Mouse (Mus musculus): ENCODE measurements around the gene Pitpnc1. TPM values are rescaled to one million over a fixed set of nuclear protein-coding genes. Genes with fewer than 3 reads are reported as not detected.
"Not testable (repeated sequence)": the region's sequence is repeated elsewhere in the genome, so short reads cannot be mapped to it uniquely, and the experiment has no call there.

Pitpnc1 gene
- polyA plus RNA-seq, 1 experiment from 2014 or later = 16.2 TPM

- H3K4me2 ChIP-seq = no peak overlapping the region
- ATAC-seq (ENCODE audit: insufficient read depth) (peak; percentile 15; the same call in 1 of the 2 replicates), DNase-seq (peak; percentile 50)
- no peaks in the 10 kb centered on the region for H3K4me1 ChIP-seq (ENCODE audit: insufficient read depth)
- H3K4me3 ChIP-seq (ENCODE audit: low read depth, low read length) = no peak overlapping the region
- TF ChIP-seq CTCF (IDR thresholded peaks at IDR 0.05; ENCODE audit: low read depth) = peak; percentile 57
- H3K27me3 ChIP-seq (ENCODE audit: insufficient read depth, low read length) = no peaks in the 10 kb centered on the region
- H3K36me3 ChIP-seq (ENCODE audit: insufficient read depth) = no peaks in the 10 kb centered on the region
- H3K9me3 ChIP-seq (ENCODE audit: low read depth, low read length) = no peaks in the 10 kb centered on the region
- H3K27ac ChIP-seq (ENCODE audit: low read depth) = no peak overlapping the region
- no peak overlapping the region for H3K9ac ChIP-seq
- WGBS = 16% methylated on average over 11 of the region's 11 CpGs
Observed at GRCm38 (mm10) chr11:107509631-107510338, 39.3 kb upstream of the Pitpnc1 start.

DNA sequence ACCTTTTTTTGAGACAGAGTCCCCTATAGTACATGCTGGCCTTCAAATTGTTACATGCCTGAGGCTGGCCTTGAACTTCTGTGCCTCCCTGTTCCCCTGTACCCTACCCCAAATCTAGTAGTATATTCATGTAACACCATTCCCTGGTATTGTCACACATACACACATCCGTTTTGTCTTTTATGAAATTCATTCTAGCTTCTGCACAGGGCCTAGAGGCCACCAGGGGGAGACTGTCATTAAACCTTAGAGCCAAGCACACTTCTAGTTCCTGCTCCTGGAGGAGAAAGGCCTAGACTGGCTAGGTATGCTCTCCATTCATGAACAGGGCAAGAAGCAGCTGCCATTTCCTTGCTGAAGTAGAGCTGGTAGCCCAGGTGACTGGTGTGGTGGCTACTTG is 35.8 kb upstream of the Pitpnc1 start:
- Histone ChIP-seq H3K9me3 (ENCODE audit: low read depth, low read length) (no peaks in the 10 kb centered on the region), H3K27ac (ENCODE audit: low read depth) (no peak overlapping the region), H3K36me3 (ENCODE audit: insufficient read depth) (0 out of 2 replicates have a peak, but pooled peaks cover 8% of the 10 kb centered on the region), H3K4me3 (ENCODE audit: low read depth, low read length) (no peak overlapping the region), H3K4me2 (no peak overlapping the region), H3K4me1 (ENCODE audit: insufficient read depth) (no peaks in the 10 kb centered on the region), H3K9ac (no peak overlapping the region), H3K27me3 (ENCODE audit: insufficient read depth, low read length) (no peaks in the 10 kb centered on the region)
- 61% methylated on average over 1 of the region's 1 CpGs for WGBS
- TF ChIP-seq CTCF (IDR thresholded peaks at IDR 0.05; ENCODE audit: low read depth) = peak; percentile 68
- peak; percentile 50 for DNase-seq
- ATAC-seq (ENCODE audit: insufficient read depth) = no peak

DNA sequence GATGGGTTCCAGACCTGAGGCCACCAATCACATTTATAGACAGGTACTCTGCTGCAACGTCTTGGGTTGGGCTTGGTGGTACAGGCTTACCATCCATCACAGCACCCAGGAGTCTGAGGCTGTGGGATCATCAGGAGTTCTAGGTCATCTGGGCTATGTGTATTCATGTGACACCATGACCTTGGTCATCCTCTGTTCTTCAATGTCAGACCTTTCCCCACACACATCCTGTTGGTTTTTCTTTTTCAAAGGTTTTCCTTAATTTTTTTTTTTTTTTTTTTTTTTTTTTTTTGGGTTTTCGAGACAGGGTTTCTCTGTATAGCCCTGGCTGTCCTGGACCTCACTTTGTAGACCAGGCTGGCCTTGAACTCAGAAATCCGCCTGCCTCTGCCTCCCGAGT is 33.9 kb upstream of the Pitpnc1 start:
- 93% methylated on average over 3 of the region's 4 CpGs for WGBS
- H3K36me3 ChIP-seq (ENCODE audit: insufficient read depth) = peaks cover 20% of the 10 kb centered on the region; the same call in 1 of the 2 replicates
- DNase-seq; H3K27ac ChIP-seq (ENCODE audit: low read depth); H3K9me3 ChIP-seq (ENCODE audit: low read depth, low read length); ATAC-seq (ENCODE audit: insufficient read depth); H3K9ac ChIP-seq; H3K4me1 ChIP-seq (ENCODE audit: insufficient read depth); H3K4me3 ChIP-seq (ENCODE audit: low read depth, low read length); H3K27me3 ChIP-seq (ENCODE audit: insufficient read depth, low read length); H3K4me2 ChIP-seq: not testable (repeated sequence)

DNA sequence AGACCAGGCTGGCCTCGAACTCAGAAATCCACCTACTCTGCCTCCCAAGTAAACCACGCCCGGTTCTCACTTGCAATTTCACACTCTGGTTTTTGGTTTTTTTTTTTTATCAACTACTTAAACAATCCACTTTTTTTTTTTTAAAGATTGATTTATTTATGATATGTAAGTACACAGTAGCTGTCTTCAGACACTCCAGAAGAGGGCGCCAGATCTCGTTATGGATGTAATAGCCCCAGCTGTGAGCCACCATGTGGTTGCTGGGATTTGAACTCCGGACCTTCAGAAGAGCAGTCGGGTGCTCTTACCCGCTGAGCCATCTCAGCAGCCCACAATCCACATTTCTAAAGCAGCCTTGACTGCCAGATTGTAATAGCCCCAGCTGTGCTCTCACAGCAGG is 32.3 kb upstream of the Pitpnc1 start:
- TF ChIP-seq CTCF (IDR thresholded peaks at IDR 0.05; ENCODE audit: low read depth) = no peak
- no peak for ATAC-seq (ENCODE audit: insufficient read depth)
- Histone ChIP-seq H3K4me3 (ENCODE audit: low read depth, low read length) (no peak overlapping the region), H3K9ac (no peak overlapping the region), H3K27me3 (ENCODE audit: insufficient read depth, low read length) (no peaks in the 10 kb centered on the region), H3K36me3 (ENCODE audit: insufficient read depth) (peaks cover 32% of the 10 kb centered on the region), H3K4me2 (no peak overlapping the region), H3K27ac (ENCODE audit: low read depth) (no peak overlapping the region), H3K9me3 (ENCODE audit: low read depth, low read length) (no peaks in the 10 kb centered on the region), H3K4me1 (ENCODE audit: insufficient read depth) (no peaks in the 10 kb centered on the region)
- DNase-seq = no peak
- WGBS = 83% methylated on average over 8 of the region's 8 CpGs

- Histone ChIP-seq H3K9me3 (ENCODE audit: low read depth, low read length) (no peaks in the 10 kb centered on the region), H3K4me2 (no peak overlapping the region), H3K36me3 (ENCODE audit: insufficient read depth) (peaks cover 43% of the 10 kb centered on the region), H3K27me3 (ENCODE audit: insufficient read depth, low read length) (no peaks in the 10 kb centered on the region), H3K4me1 (ENCODE audit: insufficient read depth) (0 out of 2 replicates have a peak, but pooled peaks cover 3% of the 10 kb centered on the region), H3K9ac (no peak overlapping the region), H3K27ac (ENCODE audit: low read depth) (no peak overlapping the region), H3K4me3 (ENCODE audit: low read depth, low read length) (no peak overlapping the region)
- 85% methylated on average over 3 of the region's 3 CpGs for WGBS
- ATAC-seq (ENCODE audit: insufficient read depth) (no peak), DNase-seq (no peak)
- no peak for TF ChIP-seq CTCF (IDR thresholded peaks at IDR 0.05; ENCODE audit: low read depth)
Observed at GRCm38 (mm10) chr11:107484341-107484740, 13.8 kb upstream of the Pitpnc1 start.

DNA sequence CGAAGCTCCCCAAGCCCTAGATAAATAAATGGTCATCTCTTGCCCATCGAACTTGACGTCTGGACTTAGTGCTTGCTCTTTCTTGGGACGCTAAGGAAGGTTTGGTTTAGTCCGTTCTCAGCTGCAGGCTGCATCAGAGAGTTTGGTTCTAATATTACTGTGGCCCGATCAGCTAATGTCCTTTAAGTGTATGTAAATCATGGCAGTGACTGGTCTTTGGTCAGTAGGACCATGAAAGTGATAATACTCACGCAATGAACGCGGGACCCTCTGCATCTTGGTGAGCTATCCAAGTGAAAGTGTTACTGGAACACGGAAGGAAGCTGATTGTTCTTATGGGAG is 9.3 kb upstream of the Pitpnc1 start:
- peak overlapping the region; percentile 96 for H3K9ac ChIP-seq
- peak overlapping the region; percentile 97 for H3K4me3 ChIP-seq (ENCODE audit: low read depth, low read length)
- ATAC-seq (ENCODE audit: insufficient read depth) (0 out of 2 replicates have a peak, but pooled peaks have one; percentile 1), DNase-seq (no peak)
- 0 out of 2 replicates have a peak, but pooled peaks cover 3% of the 10 kb centered on the region for H3K4me1 ChIP-seq (ENCODE audit: insufficient read depth)
- 2% methylated on average over 10 of the region's 10 CpGs for WGBS
- TF ChIP-seq CTCF (IDR thresholded peaks at IDR 0.05; ENCODE audit: low read depth) = no peak
- H3K27ac ChIP-seq (ENCODE audit: low read depth) = peak overlapping the region; percentile 64
- H3K4me2 ChIP-seq = peak overlapping the region; percentile 83
- H3K36me3 ChIP-seq (ENCODE audit: insufficient read depth) = no peaks in the 10 kb centered on the region
- H3K27me3 ChIP-seq (ENCODE audit: insufficient read depth, low read length) = no peaks in the 10 kb centered on the region
- H3K9me3 ChIP-seq (ENCODE audit: low read depth, low read length) = no peaks in the 10 kb centered on the region

GRCm38 (mm10) chr11:107479053-107479861 is 8.8 kb upstream of the Pitpnc1 start, which contains the start of gene Psmd12:
Psmd12 (plus strand) TSS chr11:107479484.
- under 1% methylated on average over 51 of the region's 51 CpGs for WGBS
- Histone ChIP-seq H3K27ac (ENCODE audit: low read depth) (peak within 1 kb of the TSS; percentile 64), H3K4me2 (peak within 1 kb of the TSS; percentile 83), H3K27me3 (ENCODE audit: insufficient read depth, low read length) (no peaks in the 10 kb centered on the region), H3K9me3 (ENCODE audit: low read depth, low read length) (no peaks in the 10 kb centered on the region), H3K4me3 (ENCODE audit: low read depth, low read length) (peak within 1 kb of the TSS; percentile 97), H3K4me1 (ENCODE audit: insufficient read depth) (0 out of 2 replicates have a peak, but pooled peaks cover 3% of the 10 kb centered on the region), H3K9ac (peak within 1 kb of the TSS; percentile 96), H3K36me3 (ENCODE audit: insufficient read depth) (no peaks in the 10 kb centered on the region)
- TF ChIP-seq CTCF (IDR thresholded peaks at IDR 0.05; ENCODE audit: low read depth) = peak; percentile 32; the same call in 1 of the 2 replicates
- DNase-seq (peak; percentile 98), ATAC-seq (ENCODE audit: insufficient read depth) (peak; percentile 99)

Data from lung, embryonic 14.5 days (tissue).